Comparison of ENCODE assay signal across 7 mouse cellular contexts in the genomic region with DNA sequence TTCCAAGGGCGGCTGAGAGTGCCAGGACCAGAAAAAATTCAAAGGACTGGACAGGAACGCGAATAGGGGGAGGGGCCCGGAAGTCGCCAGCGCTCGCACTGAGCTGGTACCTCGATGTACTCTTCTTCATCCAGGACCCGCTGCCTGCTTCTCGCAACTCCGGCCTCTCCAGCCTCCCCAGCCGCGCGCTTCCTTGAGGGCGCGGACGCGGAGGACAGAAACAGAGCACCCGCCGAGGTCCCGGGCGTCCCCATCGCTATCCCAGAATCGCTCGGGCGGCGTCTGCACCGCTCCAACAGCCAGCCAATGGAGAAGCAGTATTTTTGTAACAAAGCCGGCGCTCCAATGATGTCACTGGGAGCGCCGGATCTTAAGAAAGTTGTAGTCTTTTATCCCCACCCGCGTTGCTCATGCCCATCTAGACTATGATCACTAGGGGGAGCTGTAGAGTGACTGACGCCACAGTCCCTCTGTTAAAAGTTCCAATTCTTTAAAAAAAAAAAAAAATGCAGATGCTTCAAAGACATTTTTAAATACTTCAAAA. TPM values are rescaled to one million over a fixed set of nuclear protein-coding genes. Genes with fewer than 3 reads are reported as not detected.
DNase-seq lines count a peak whose midpoint lies in the region; ATAC-seq lines count a peak whose summit lies in the region.

A gene (minus strand): TSS at position 297 of the 544 bp plus-strand sequence.

- ATAC-seq in embryonic facial prominence, embryonic 11.5 days (replicated peaks; ENCODE audit: insufficient number of reproducible peaks, low FRiP score, low TSS enrichment, low read depth): peak; percentile 85
- peak; percentile 92 for ATAC-seq in granulocyte monocyte progenitor cell, adult 5-6 weeks (replicated peaks; ENCODE audit: poor library complexity, severe bottlenecking)
- peak; percentile 92 for ATAC-seq in midbrain, embryonic 13.5 days

- H3K4me1 ChIP-seq in embryonic facial prominence, embryonic 11.5 days (ENCODE audit: control insufficient read depth, insufficient read depth, low read length): no peaks in the 10 kb centered on the region; the same call in none of the 2 replicates
- peaks cover 21% of the 10 kb centered on the region for H3K4me1 ChIP-seq in limb, embryonic 10.5 days
- H3K4me1 ChIP-seq in midbrain, embryonic 13.5 days (replicated peaks): peaks cover 25% of the 10 kb centered on the region

- no peaks in the 10 kb centered on the region for H3K9me3 ChIP-seq in embryonic facial prominence, embryonic 11.5 days (replicated peaks; ENCODE audit: control insufficient read depth, low read length)
- no peaks in the 10 kb centered on the region for H3K9me3 ChIP-seq in limb, embryonic 10.5 days (replicated peaks)
- no peaks in the 10 kb centered on the region for H3K9me3 ChIP-seq in midbrain, embryonic 13.5 days

- DNase-seq in adrenal gland, postnatal 14 days: peak; percentile 92
- DNase-seq in embryonic facial prominence, embryonic 11.5 days (ENCODE audit: low spot score): peak; percentile 99
- peak; percentile 94 for DNase-seq in kidney, adult 11 months
- peak; percentile 88 for DNase-seq in limb, embryonic 10.5 days (ENCODE audit: low spot score)
- peak; percentile 79 for DNase-seq in spleen, adult 12 weeks (ENCODE audit: low spot score)

- peaks cover 41% of the 10 kb centered on the region for H3K27me3 ChIP-seq in embryonic facial prominence, embryonic 11.5 days (ENCODE audit: control insufficient read depth, insufficient read depth, low read length)
- H3K27me3 ChIP-seq in limb, embryonic 10.5 days (ENCODE audit: low read depth, poor library complexity, severe bottlenecking): peaks cover 47% of the 10 kb centered on the region
- peaks cover 45% of the 10 kb centered on the region for H3K27me3 ChIP-seq in midbrain, embryonic 13.5 days

- H3K27ac ChIP-seq in embryonic facial prominence, embryonic 11.5 days (replicated peaks; ENCODE audit: low read depth, low read length): no peak within 1 kb of the TSS
- H3K27ac ChIP-seq in limb, embryonic 10.5 days: peak within 1 kb of the TSS; percentile 94
- peak within 1 kb of the TSS; percentile 73; the same call in 1 of the 2 replicates for H3K27ac ChIP-seq in midbrain, embryonic 13.5 days

- 0% methylated on average over 35 of the region's 35 CpGs for WGBS in embryonic facial prominence, embryonic 11.5 days
- under 1% methylated on average over 35 of the region's 35 CpGs for WGBS in limb, embryonic 10.5 days
- WGBS in midbrain, embryonic 13.5 days: under 1% methylated on average over 35 of the region's 35 CpGs

- H3K4me2 ChIP-seq in embryonic facial prominence, embryonic 11.5 days (ENCODE audit: low read depth, low read length): peak within 1 kb of the TSS; percentile 83
- peak within 1 kb of the TSS; percentile 85 for H3K4me2 ChIP-seq in midbrain, embryonic 13.5 days (replicated peaks)

- H3K4me3 ChIP-seq in embryonic facial prominence, embryonic 11.5 days (ENCODE audit: low read depth, low read length): peak within 1 kb of the TSS; percentile 68
- peak within 1 kb of the TSS; percentile 85 for H3K4me3 ChIP-seq in limb, embryonic 10.5 days
- H3K4me3 ChIP-seq in midbrain, embryonic 13.5 days (replicated peaks): peak within 1 kb of the TSS; percentile 83

- H3K9ac ChIP-seq in embryonic facial prominence, embryonic 11.5 days (replicated peaks; ENCODE audit: low read length): peak within 1 kb of the TSS; percentile 72
- H3K9ac ChIP-seq in midbrain, embryonic 13.5 days (replicated peaks): peak within 1 kb of the TSS; percentile 85

- peaks cover 11% of the 10 kb centered on the region for H3K36me3 ChIP-seq in embryonic facial prominence, embryonic 11.5 days (replicated peaks; ENCODE audit: control insufficient read depth, insufficient read depth, low read depth, low read length)
- peaks cover 34% of the 10 kb centered on the region for H3K36me3 ChIP-seq in limb, embryonic 10.5 days
- peaks cover 34% of the 10 kb centered on the region for H3K36me3 ChIP-seq in midbrain, embryonic 13.5 days

RNA-seq across cellular contexts. Expression of the gene that starts here (rescaled TPM):
- 16.0 and 20.2 TPM in 2 replicates for total RNA-seq in adrenal gland, postnatal 14 days (2021)
- 38.4 and 40.3 TPM in 2 replicates for polyA plus RNA-seq in embryonic facial prominence, embryonic 11.5 days (2014; fragmentation: Nextera tagmentation; extraction: Ambion mirVana)
- total RNA-seq in granulocyte monocyte progenitor cell, adult 5-6 weeks (2014; fragmentation: Nextera tagmentation): 15.3 and 15.7 TPM in 2 replicates
- total RNA-seq in granulocyte monocyte progenitor cell, adult 5-6 weeks (2017): 19.6 and 19.7 TPM in 2 replicates
- 56.0 and 63.4 TPM in 2 replicates for polyA plus RNA-seq in limb, embryonic 10.5 days (2016; fragmentation: Nextera tagmentation; extraction: Ambion mirVana)
- 56.1 and 56.6 TPM in 2 replicates for polyA plus RNA-seq in midbrain, embryonic 13.5 days (2015; fragmentation: Nextera tagmentation; extraction: Ambion mirVana)
